Mouse (Mus musculus) cortical plate, adult 2 months (tissue): Measurements from ENCODE around the gene Gm10715.
"Not testable (repeated sequence)": the region's sequence is repeated elsewhere in the genome, so short reads cannot be mapped to it uniquely, and the experiment has no call there.

ENCODE experiments used
- CTCF ChIP-seq: fragments of 200-500 bp; IDR thresholded peaks from 2 replicates; pipeline ENCODE4 v1.5.1; 2011; ENCODE audit warnings: mild to moderate bottlenecking, control low read depth, low read length; ENCODE audit not compliant: insufficient read depth; ENCODE audit errors: extremely low read depth
- POLR2A ChIP-seq: fragments of 200-500 bp; IDR thresholded peaks from 2 replicates; pipeline ENCODE4 v1.6.1; 2011; ENCODE audit warnings: mild to moderate bottlenecking, low read length, control low read depth; ENCODE audit not compliant: insufficient read depth; ENCODE audit errors: extremely low read depth

DNA sequence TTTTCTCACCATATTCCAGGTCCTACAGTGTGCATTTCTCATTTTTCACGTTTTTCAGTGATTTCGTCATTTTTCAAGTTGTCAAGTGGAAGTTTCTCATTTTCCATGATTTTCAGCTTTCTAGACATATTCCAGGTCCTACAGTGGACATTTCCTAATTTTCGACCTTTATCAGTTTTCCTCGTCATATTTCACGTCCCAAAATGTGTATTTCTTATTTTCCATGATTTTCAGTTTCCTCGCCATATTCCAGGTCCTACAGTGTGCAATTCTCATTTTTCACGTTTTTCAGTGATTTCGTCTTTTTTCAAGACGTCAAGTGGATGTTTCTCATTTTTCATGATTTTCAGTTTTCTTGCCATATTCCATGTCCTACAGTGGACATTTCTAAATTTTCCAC lies 9.5 kb upstream of the Gm10715 start:
- TF ChIP-seq POLR2A, CTCF: not testable (repeated sequence)
